Mouse (Mus musculus) embryonic fibroblast, embryonic 13.5 days (primary cell): ENCODE measurements around the gene Pask. TPM values are rescaled to one million over a fixed set of nuclear protein-coding genes. Genes with fewer than 3 reads are reported as not detected.

Experiments
- H3K27ac ChIP-seq: 2 replicates; pipeline ENCODE4 v1.5.1; 2012; ENCODE audit warnings: low read length, control low read depth, inconsistent platforms; ENCODE audit not compliant: insufficient read depth
- H3K4me1 ChIP-seq: 2 replicates; pipeline ENCODE4 v1.6.1; 2011; ENCODE audit warnings: low read length; ENCODE audit not compliant: control insufficient read depth, insufficient read depth
- H3K4me3 ChIP-seq: 2 replicates; pipeline ENCODE4 v1.5.1; 2011; ENCODE audit warnings: mild to moderate bottlenecking, control low read depth, low read length; ENCODE audit not compliant: insufficient read depth
- CTCF ChIP-seq: IDR thresholded peaks from 2 replicates; pipeline ENCODE4 v1.5.1; 2011; ENCODE audit warnings: mild to moderate bottlenecking, control low read depth, low read length, moderate library complexity, borderline replicate concordance; ENCODE audit not compliant: insufficient read depth
- POLR2A ChIP-seq: IDR thresholded peaks from 2 replicates; pipeline ENCODE4 v1.6.1; 2011; ENCODE audit warnings: low read depth, mild to moderate bottlenecking, control low read depth, low read length, moderate library complexity
- polyA plus RNA-seq: library from polyadenylated mRNA; stranded (reverse); fragments of >200 nt; gene quantifications from 2 replicates; pipeline ENCODE4 v1.2.4, GENCODE M21; 2011; ENCODE audit warnings: low read depth; ENCODE audit not compliant: missing spikeins, insufficient read length

Gene Pask
- 7.4 and 11.2 TPM in 2 replicates for polyA plus RNA-seq

- Histone ChIP-seq H3K27ac (no peak within 1 kb of the TSS), H3K4me3 (peak within 1 kb of the TSS; percentile 93), H3K4me1 (peaks cover 3% of the 10 kb centered on the region; the same call in 1 of the 2 replicates)
- peak; percentile 24; the same call in 1 of the 2 replicates for TF ChIP-seq POLR2A
- TF ChIP-seq CTCF, result no peak
Observed at GRCm38 (mm10) chr1:93342648-93343503, at the start of gene Pask, which contains the start of gene Ppp1r7. Gene Pask, minus strand, starts transcription at chr1:93343482. Gene Ppp1r7, plus strand, starts transcription at chr1:93342854.

GRCm38 (mm10) chr1:93388906-93389305 is 45.6 kb upstream of the Pask start:
- TF ChIP-seq POLR2A (no peak), CTCF (no peak)
- Histone ChIP-seq H3K4me3 (no peak overlapping the region), H3K4me1 (no peaks in the 10 kb centered on the region), H3K27ac (no peak overlapping the region)

- TF ChIP-seq POLR2A, result no peak
- no peak for TF ChIP-seq CTCF
- H3K27ac ChIP-seq, result no peak overlapping the region
- H3K4me1 ChIP-seq, result no peaks in the 10 kb centered on the region
- no peak overlapping the region for H3K4me3 ChIP-seq
Observed at GRCm38 (mm10) chr1:93387198-93387597, 43.9 kb upstream of the Pask start.

- Histone ChIP-seq H3K4me1 (no peaks in the 10 kb centered on the region), H3K27ac (no peak overlapping the region), H3K4me3 (no peak overlapping the region)
- TF ChIP-seq POLR2A, result no peak
- no peak for TF ChIP-seq CTCF
Observed at GRCm38 (mm10) chr1:93379117-93379516, 35.8 kb upstream of the Pask start.

GRCm38 (mm10) chr1:93377307-93377706 is 34.0 kb upstream of the Pask start:
- no peak for TF ChIP-seq POLR2A
- TF ChIP-seq CTCF, result no peak
- Histone ChIP-seq H3K27ac (no peak overlapping the region), H3K4me3 (no peak overlapping the region), H3K4me1 (no peaks in the 10 kb centered on the region)

GRCm38 (mm10) chr1:93373665-93374064 is 30.4 kb upstream of the Pask start, which contains the start of gene Ano7:
Gene Ano7, plus strand, starts transcription at chr1:93373930.
- Histone ChIP-seq H3K4me1 (no peaks in the 10 kb centered on the region), H3K4me3 (no peak within 1 kb of the TSS), H3K27ac (no peak within 1 kb of the TSS)
- no peak for TF ChIP-seq CTCF
- TF ChIP-seq POLR2A, result no peak

GRCm38 (mm10) chr1:93365641-93366040 is 22.4 kb upstream of the Pask start:
- no peaks in the 10 kb centered on the region for H3K4me1 ChIP-seq
- TF ChIP-seq POLR2A (no peak), CTCF (no peak)
- no peak overlapping the region for H3K27ac ChIP-seq
- no peak overlapping the region for H3K4me3 ChIP-seq

GRCm38 (mm10) chr1:93362661-93363060 is 19.4 kb upstream of the Pask start:
- Histone ChIP-seq H3K4me3 (no peak overlapping the region), H3K4me1 (no peaks in the 10 kb centered on the region), H3K27ac (no peak overlapping the region)
- no peak for TF ChIP-seq POLR2A
- TF ChIP-seq CTCF, result no peak

- H3K27ac ChIP-seq, result no peak overlapping the region
- no peak for TF ChIP-seq CTCF
- no peak overlapping the region for H3K4me3 ChIP-seq
- H3K4me1 ChIP-seq, result no peaks in the 10 kb centered on the region
Observed at GRCm38 (mm10) chr1:93352724-93353123, 9.4 kb upstream of the Pask start.

- TF ChIP-seq CTCF (no peak), POLR2A (no peak)
- no peak overlapping the region for H3K4me3 ChIP-seq
- no peak overlapping the region for H3K27ac ChIP-seq
- H3K4me1 ChIP-seq, result no peaks in the 10 kb centered on the region
Observed at GRCm38 (mm10) chr1:93349701-93350100, 6.4 kb upstream of the Pask start.
